Mouse (Mus musculus) liver, postnatal 0 days (tissue): ENCODE measurements around the gene Cdc42ep5. TPM values are rescaled to one million over a fixed set of nuclear protein-coding genes. Genes with fewer than 3 reads are reported as not detected.

Experiments used
- ATAC-seq: fragments of 200-750 bp; cut with Nextera tagmentation; 2 replicates; pipeline ENCODE4 v1.8.0; 2017; ENCODE audit warnings: mild to moderate bottlenecking, moderate library complexity
- DNase-seq: peaks from one replicate; pipeline ENCODE4 v3.0.0-alpha.2; 2016
- H3K27ac ChIP-seq: fragments of 300-500 bp; sonication (generic); 2 replicates; pipeline ENCODE4 v1.5.1; 2014; ENCODE audit warnings: antibody characterized with exemption, moderate library complexity, mild to moderate bottlenecking, low read depth
- H3K27me3 ChIP-seq: fragments of 300-500 bp; sonication (generic); 2 replicates; pipeline ENCODE4 v1.6.1; 2014; ENCODE audit warnings: low read length, control low read depth, mixed read lengths; ENCODE audit not compliant: insufficient read depth
- H3K36me3 ChIP-seq: fragments of 300-500 bp; sonication (generic); replicated peaks from 2 replicates; pipeline ENCODE4 v1.6.1; 2014; ENCODE audit warnings: mild to moderate bottlenecking, control low read depth, low read length, moderate library complexity, mixed read lengths; ENCODE audit not compliant: insufficient read depth
- H3K4me1 ChIP-seq: fragments of 300-500 bp; sonication (generic); 2 replicates; pipeline ENCODE4 v1.6.1; 2014; ENCODE audit warnings: antibody characterized with exemption, mild to moderate bottlenecking, control low read depth; ENCODE audit not compliant: insufficient read depth
- H3K4me2 ChIP-seq: fragments of 300-500 bp; sonication (generic); 2 replicates; pipeline ENCODE4 v1.6.1; 2014; ENCODE audit warnings: low read depth, mild to moderate bottlenecking, low read length, moderate library complexity, mixed read lengths
- H3K4me3 ChIP-seq: fragments of 300-500 bp; sonication (generic); 2 replicates; pipeline ENCODE4 v1.5.1; 2014; ENCODE audit warnings: low read depth, low read length
- H3K9ac ChIP-seq: fragments of 300-500 bp; sonication (generic); replicated peaks from 2 replicates; pipeline ENCODE4 v1.6.1; 2014; ENCODE audit warnings: mild to moderate bottlenecking, moderate library complexity
- H3K9me3 ChIP-seq: fragments of 300-500 bp; sonication (generic); 2 replicates; pipeline ENCODE4 v1.6.1; 2016; ENCODE audit warnings: mild to moderate bottlenecking, control low read depth, low read length, mixed read lengths
- CTCF ChIP-seq: sonication (generic); IDR thresholded peaks from 2 replicates; pipeline ENCODE4 v1.5.1; 2016; ENCODE audit warnings: antibody characterized with exemption, low read depth
- EP300 ChIP-seq: IDR thresholded peaks from 2 replicates; pipeline ENCODE4 v1.6.1; 2016; ENCODE audit warnings: antibody characterized with exemption, low read depth, mild to moderate bottlenecking
- WGBS: fragments of 180-500 bp; shearing (Covaris S2); extraction: QIAGEN DNeasy Blood & Tissue Kit; methylation state at CpG from one replicate; pipeline ENCODE4 v1.1.7; 2014; ENCODE audit not compliant: insufficient replicate concordance; 5-methylcytosine and 5-hydroxymethylcytosine counted together
- polyA plus RNA-seq: library from polyadenylated mRNA; unstranded; fragments of >200 nt; fragmentation: Nextera tagmentation; extraction: Ambion mirVana; gene quantifications from 2 replicates; pipeline ENCODE4 v1.2.1, GENCODE M21; 2015

Cdc42ep5 gene
- polyA plus RNA-seq, 1 experiment from 2014 or later: 8.2 TPM

DNA sequence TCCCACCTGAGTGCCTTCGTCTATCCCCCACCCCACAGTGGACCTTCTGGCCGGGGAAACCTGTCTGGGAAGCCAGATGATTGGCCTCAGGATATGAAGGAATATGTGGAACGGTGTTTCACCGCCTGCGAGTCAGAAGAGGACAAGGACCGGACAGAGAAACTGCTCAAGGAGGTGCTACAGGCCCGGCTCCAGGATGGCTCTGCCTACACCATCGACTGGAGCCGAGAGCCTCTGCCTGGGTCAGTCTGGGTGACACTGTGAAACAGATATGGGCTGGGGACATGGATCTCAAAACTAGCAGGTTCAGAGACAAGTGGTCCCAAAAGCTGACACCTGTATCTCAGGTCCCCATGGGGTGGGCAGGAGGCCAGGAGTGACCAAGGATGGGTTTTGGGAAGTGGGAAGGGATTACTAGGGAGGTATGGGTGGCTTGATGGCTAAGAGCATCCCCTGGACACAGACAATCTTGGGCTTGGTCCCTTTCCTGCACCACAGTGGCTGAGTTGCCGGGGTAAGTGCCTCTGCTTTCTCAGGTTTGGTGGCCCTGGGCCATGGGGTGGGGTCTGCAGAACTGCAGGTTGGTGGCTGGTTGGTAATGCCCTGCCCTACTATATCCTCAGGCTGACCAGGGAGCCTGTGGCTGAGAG is 21.7 kb downstream of the Cdc42ep5 start:
- DNase-seq (peak; percentile 10), ATAC-seq (no peak)
- Histone ChIP-seq H3K36me3 (peaks cover 100% of the 10 kb centered on the region), H3K4me1 (peaks cover 7% of the 10 kb centered on the region), H3K4me2 (no peak overlapping the region), H3K4me3 (no peak overlapping the region), H3K9me3 (no peaks in the 10 kb centered on the region), H3K27me3 (no peaks in the 10 kb centered on the region), H3K27ac (no peak overlapping the region), H3K9ac (no peak overlapping the region)
- 91% methylated on average over 10 of the region's 10 CpGs for WGBS
- TF ChIP-seq CTCF (no peak), EP300 (no peak)

DNA sequence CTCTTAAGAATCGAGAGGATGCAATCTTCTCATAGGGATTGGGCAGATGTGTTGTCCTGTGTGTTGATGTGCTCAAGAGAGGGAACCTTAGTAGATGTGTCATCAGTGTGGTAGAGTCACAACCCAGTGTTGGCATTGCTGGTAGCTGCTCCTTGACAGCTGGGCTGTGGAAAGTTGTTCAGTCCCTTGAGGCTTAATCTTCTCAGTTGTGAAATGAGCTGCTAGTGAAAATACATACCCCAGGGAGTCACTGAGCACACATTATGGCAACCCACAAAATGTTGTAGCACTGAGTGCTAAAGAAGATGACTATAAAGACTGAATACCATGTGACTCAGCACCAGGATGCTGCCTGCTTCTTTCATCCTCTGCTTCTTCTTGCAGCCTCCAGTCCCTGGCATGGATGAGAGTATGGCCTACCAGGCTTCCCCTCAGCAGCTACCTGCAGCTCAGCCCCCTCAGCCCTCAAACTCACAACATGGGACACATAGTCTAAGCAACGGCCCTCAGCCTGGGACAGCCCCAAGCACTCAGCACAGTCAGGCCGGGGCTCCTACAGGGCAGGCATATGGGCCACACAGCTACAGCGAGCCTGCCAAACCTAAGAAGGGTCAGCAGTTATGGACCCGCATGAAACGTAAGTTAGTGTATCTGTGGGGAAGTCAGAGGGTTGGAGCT is 22.9 kb downstream of the Cdc42ep5 start:
- peak; percentile 11 for DNase-seq
- Histone ChIP-seq H3K4me3 (no peak overlapping the region), H3K36me3 (peaks cover 90% of the 10 kb centered on the region), H3K27me3 (no peaks in the 10 kb centered on the region), H3K9me3 (no peaks in the 10 kb centered on the region), H3K27ac (no peak overlapping the region), H3K4me2 (no peak overlapping the region), H3K4me1 (peaks cover 10% of the 10 kb centered on the region), H3K9ac (no peak overlapping the region)
- TF ChIP-seq EP300: no peak
- TF ChIP-seq CTCF: no peak
- 88% methylated on average over 6 of the region's 6 CpGs for WGBS
- ATAC-seq: no peak

DNA sequence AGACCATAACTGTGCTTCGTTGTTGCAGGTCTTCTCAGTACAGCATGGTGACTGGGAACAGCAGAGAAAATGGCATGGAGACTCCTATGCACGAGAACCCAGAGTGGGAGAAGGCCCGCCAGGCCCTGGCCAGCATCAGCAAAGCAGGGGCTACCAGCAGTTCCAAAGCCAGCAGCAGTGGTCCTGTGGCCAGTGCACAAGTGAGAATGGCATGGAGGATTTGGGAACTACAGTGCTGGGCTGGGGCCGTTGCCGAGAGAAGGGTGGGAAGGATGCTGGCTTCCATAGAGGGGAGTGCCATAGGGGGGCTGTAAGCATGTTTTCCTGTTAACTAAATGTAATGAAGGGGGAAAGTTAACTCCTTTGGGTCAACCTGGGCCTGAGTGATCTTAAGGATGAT is 25.3 kb downstream of the Cdc42ep5 start:
- Histone ChIP-seq H3K4me3 (no peak overlapping the region), H3K27ac (no peak overlapping the region), H3K4me1 (peaks cover 13% of the 10 kb centered on the region), H3K9ac (no peak overlapping the region), H3K9me3 (no peaks in the 10 kb centered on the region), H3K36me3 (peaks cover 66% of the 10 kb centered on the region), H3K4me2 (no peak overlapping the region), H3K27me3 (no peaks in the 10 kb centered on the region)
- ATAC-seq: no peak
- 92% methylated on average over 5 of the region's 5 CpGs for WGBS
- TF ChIP-seq EP300 (no peak), CTCF (no peak)
- DNase-seq: peak; percentile 10

DNA sequence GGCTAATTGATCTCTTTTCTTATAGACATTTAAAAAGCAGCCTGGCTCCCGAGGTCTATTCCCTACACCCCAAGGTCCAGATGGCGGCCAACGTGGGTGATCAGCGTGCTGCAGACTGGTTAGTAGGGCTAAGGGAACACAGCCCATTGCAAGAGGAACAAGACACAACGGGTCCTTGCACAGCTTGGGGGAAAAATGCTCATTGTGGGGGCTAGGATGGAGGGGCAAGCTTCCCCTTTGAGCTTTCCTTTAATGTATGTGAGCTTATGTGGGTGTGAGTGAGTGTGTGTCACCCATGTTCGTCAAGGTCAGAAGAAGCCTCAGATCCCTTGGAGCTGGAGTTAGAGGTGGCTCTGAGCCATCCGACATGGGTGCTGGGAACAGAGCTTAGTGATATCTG is 26.0 kb downstream of the Cdc42ep5 start:
- peak overlapping the region; percentile 90; the same call in 1 of the 2 replicates for H3K4me2 ChIP-seq
- H3K4me1 ChIP-seq: peaks cover 13% of the 10 kb centered on the region
- ATAC-seq: no peak
- WGBS: 84% methylated on average over 7 of the region's 7 CpGs
- H3K36me3 ChIP-seq: peaks cover 59% of the 10 kb centered on the region
- H3K27me3 ChIP-seq: no peaks in the 10 kb centered on the region
- TF ChIP-seq EP300 (no peak), CTCF (no peak)
- no peak overlapping the region for H3K9ac ChIP-seq
- DNase-seq: peak; percentile 9
- no peak overlapping the region for H3K4me3 ChIP-seq
- H3K9me3 ChIP-seq: no peaks in the 10 kb centered on the region
- no peak overlapping the region for H3K27ac ChIP-seq

DNA sequence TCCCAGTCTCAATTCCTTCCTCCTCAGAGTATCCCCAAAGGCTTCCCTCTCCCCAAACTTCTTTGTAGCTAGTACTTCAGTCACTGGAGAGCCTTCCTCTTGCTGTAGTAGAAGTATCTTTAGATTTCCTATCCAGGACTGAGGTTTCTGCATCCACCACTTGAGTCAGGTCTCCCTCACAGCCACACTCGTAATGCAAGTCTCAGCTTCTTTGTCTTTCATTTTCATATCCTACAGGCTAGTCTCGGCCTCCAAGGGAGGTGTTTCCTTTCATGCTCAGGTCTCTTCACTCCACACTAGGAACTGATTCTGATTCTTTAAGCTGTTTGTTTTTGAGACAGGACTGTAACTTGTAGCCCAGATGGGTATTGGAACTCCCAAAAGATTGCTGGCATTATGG is 26.5 kb downstream of the Cdc42ep5 start:
- Histone ChIP-seq H3K4me1 (peaks cover 13% of the 10 kb centered on the region), H3K27ac (no peak overlapping the region), H3K9ac (peak overlapping the region; percentile 82), H3K4me3 (peak overlapping the region; percentile 88), H3K27me3 (no peaks in the 10 kb centered on the region), H3K9me3 (no peaks in the 10 kb centered on the region), H3K4me2 (peak overlapping the region; percentile 90), H3K36me3 (peaks cover 54% of the 10 kb centered on the region)
- TF ChIP-seq EP300: no peak
- TF ChIP-seq CTCF: no peak
- ATAC-seq (no peak), DNase-seq (peak; percentile 3)
- WGBS: 66% methylated on average over 2 of the region's 2 CpGs

DNA sequence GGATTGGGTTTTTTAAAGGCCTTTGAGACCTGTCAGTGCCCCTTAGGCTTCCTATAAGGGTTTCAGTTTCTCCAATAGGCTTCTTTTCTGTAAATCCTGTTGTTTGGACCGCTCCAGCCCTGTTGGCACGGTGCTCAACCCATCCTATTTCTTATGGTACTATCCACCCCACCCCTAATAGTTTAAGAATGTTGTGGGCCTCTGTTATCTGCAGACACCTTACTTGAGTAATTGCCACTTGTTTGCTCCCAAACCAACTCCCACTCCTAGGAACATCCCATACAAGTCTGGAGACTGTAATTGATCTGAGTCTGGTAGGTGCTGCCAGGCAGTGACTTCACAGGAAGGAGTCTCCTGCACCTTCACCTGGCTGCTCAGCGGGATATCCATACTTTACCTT is 26.9 kb downstream of the Cdc42ep5 start:
- Histone ChIP-seq H3K4me2 (peak overlapping the region; percentile 90), H3K36me3 (peaks cover 50% of the 10 kb centered on the region), H3K27me3 (no peaks in the 10 kb centered on the region), H3K9me3 (no peaks in the 10 kb centered on the region), H3K4me3 (peak overlapping the region; percentile 88), H3K27ac (peak overlapping the region; percentile 94; the same call in 1 of the 2 replicates), H3K4me1 (peaks cover 13% of the 10 kb centered on the region), H3K9ac (peak overlapping the region; percentile 82)
- WGBS: 46% methylated on average over 3 of the region's 3 CpGs
- TF ChIP-seq CTCF (no peak), EP300 (no peak)
- DNase-seq (no peak), ATAC-seq (no peak)
